Mouse (Mus musculus): ENCODE measurements around the gene 1700061G19Rik.

Gene 1700061G19Rik

GRCm38 (mm10) chr17:56929101-56929500 lies 53.8 kb downstream of the 1700061G19Rik start:
- DNase-seq (ENCODE audit: low read depth, low spot score): no peak

DNA sequence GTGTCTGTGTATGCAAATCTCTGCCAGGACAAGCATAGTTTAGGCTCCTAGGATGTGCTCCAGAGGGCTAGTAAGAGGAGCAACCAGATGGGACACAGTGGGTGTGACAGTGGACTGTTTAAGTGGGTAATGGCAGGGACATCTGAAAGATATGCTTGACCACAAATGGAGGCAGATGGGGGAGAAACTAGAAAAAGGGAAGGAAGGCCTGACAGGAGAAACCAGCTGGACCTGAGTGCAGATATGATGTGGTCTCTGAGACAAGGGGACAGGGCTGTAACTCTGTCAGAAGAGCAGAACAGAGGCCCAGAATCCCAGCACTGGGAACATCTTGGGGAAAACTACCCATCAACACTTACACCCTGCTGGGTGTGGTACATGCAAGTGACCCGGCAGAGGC lies 54.3 kb downstream of the 1700061G19Rik start:
- peak; percentile 41 for DNase-seq (ENCODE audit: low read depth, low spot score)

DNA sequence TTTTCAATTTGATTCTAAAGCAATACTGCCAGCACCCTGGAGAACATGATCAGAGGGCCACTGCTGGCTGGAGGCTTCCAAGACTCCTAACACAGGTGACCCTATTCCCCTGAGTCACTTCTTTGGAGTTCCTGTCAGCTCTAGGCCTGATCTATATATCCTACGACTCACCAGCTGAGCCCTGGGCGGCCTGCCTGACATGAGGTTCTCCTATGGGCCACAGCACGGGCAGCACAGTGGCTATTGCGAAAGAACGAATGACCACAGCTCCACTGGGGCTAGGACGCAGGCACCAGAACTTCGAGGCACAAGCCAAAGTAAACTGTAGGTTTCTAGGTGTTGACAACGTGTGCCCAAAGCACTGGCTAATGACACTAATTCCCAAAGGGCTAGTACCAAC lies 54.7 kb downstream of the 1700061G19Rik start:
- DNase-seq (ENCODE audit: low read depth, low spot score): no peak

- DNase-seq (ENCODE audit: low read depth, low spot score): no peak
These were observed 58.1 kb downstream of the 1700061G19Rik start for GRCm38 (mm10) chr17:56933395-56933794.

GRCm38 (mm10) chr17:56934545-56935330 lies 59.5 kb downstream of the 1700061G19Rik start:
- peak; percentile 58 for DNase-seq (ENCODE audit: low read depth, low spot score)

DNA sequence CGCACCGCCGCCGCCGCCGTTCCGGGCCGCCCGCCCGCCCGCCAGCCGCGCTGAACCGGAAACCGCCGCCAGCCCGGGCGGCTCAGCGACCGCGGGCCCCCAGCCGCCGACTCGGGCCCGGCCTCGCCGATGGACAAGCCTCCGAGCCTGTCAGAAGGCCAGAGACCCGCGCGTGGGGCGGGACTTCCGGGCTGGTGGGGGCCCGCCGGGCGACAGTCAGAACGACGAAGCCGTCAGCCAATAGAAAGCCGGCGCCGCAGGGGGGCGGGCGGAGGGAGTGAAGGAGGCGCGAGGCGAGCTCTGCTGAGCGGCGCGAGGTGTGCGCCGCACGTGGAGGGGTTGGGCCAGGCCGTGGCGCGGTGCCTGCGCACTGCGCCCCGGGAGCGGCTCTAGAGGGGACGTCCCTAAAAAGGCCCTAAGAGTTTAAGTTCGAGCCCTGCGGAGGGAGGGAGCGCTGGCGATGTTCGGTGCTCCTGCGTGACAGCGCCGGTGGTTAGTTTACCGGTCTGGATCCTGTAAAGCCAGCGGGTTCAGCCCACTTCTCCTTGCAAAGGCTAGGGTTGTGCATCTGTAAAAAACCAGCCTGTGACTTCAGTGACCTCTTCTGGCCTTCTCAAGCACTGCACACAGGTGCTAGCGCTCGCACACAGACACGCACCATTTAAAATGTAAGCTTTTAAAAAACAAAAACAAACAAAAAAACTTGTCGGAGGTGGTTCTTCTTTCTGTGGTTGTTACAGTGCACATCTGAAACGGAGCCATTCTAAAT lies 60.3 kb downstream of the 1700061G19Rik start, which contains the start of gene Mllt1:
Gene Mllt1, minus strand, starts transcription at position 53 of the 769 bp plus-strand sequence.
- DNase-seq (ENCODE audit: low read depth, low spot score): peak; percentile 99

DNA sequence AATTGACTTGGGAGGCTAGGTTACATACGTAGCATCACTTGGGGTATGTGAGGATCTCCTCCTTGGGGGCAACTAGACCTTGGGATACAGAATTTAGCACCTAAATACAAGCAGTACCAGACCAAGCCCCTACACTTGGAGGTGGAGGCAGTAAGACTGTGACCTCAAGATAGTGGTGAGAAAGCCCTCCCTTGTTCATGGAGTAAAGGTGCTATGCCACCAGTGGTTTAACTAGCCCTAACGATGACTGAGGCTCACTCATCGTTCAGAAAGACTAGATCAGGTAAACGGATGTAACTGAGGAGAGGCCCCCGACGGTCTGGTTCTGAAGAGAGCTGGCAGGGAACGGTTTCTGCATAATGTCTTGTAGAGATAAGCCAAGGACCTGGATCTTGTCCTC lies 61.5 kb downstream of the 1700061G19Rik start:
- DNase-seq (ENCODE audit: low read depth, low spot score): no peak

All from A20 (cell line).